Mouse (Mus musculus): ENCODE results near the gene Dock9.
"Not testable (repeated sequence)": the region's sequence is repeated elsewhere in the genome, so short reads cannot be mapped to it uniquely, and the experiment has no call there.

Dock9 gene

GRCm38 (mm10) chr14:121735678-121736077 is 62.0 kb downstream of the Dock9 start:
- DNase-seq (ENCODE audit: low spot score) = no peak

GRCm38 (mm10) chr14:121734217-121734616 is 63.4 kb downstream of the Dock9 start:
- no peak for DNase-seq (ENCODE audit: low spot score)

- DNase-seq (ENCODE audit: low spot score) = no peak
Observed at GRCm38 (mm10) chr14:121733694-121734093, 63.9 kb downstream of the Dock9 start.

- DNase-seq (ENCODE audit: low spot score) = no peak
Observed at GRCm38 (mm10) chr14:121732196-121732595, 65.4 kb downstream of the Dock9 start.

GRCm38 (mm10) chr14:121731688-121732168 is 65.9 kb downstream of the Dock9 start:
- DNase-seq (ENCODE audit: low spot score) = no peak

GRCm38 (mm10) chr14:121730966-121731365 is 66.7 kb downstream of the Dock9 start:
- no peak for DNase-seq (ENCODE audit: low spot score)

- DNase-seq (ENCODE audit: low spot score) = no peak
Observed at GRCm38 (mm10) chr14:121727996-121728395, 69.6 kb downstream of the Dock9 start.

- DNase-seq (ENCODE audit: low spot score) = no peak
Observed at GRCm38 (mm10) chr14:121724501-121724900, 73.1 kb downstream of the Dock9 start.

GRCm38 (mm10) chr14:121722774-121723173 is 74.9 kb downstream of the Dock9 start:
- DNase-seq (ENCODE audit: low spot score) = no peak

- DNase-seq (ENCODE audit: low spot score) = no peak
Observed at GRCm38 (mm10) chr14:121721431-121721830, 76.2 kb downstream of the Dock9 start.

- no peak for DNase-seq (ENCODE audit: low spot score)
Observed at GRCm38 (mm10) chr14:121719638-121720601, 77.7 kb downstream of the Dock9 start.

- DNase-seq (ENCODE audit: low spot score) = not testable (repeated sequence)
Observed at GRCm38 (mm10) chr14:121714799-121715198, 82.8 kb downstream of the Dock9 start.

- no peak for DNase-seq (ENCODE audit: low spot score)
Observed at GRCm38 (mm10) chr14:121714268-121714667, 83.4 kb downstream of the Dock9 start.

GRCm38 (mm10) chr14:121713830-121714197 is 83.8 kb downstream of the Dock9 start:
- no peak for DNase-seq (ENCODE audit: low spot score)

- no peak for DNase-seq (ENCODE audit: low spot score)
Observed at GRCm38 (mm10) chr14:121713166-121713829, 84.3 kb downstream of the Dock9 start.

- no peak for DNase-seq (ENCODE audit: low spot score)
Observed at GRCm38 (mm10) chr14:121711089-121711826, 86.4 kb downstream of the Dock9 start.

- no peak for DNase-seq (ENCODE audit: low spot score)
Observed at GRCm38 (mm10) chr14:121710130-121710529, 87.5 kb downstream of the Dock9 start.

- DNase-seq (ENCODE audit: low spot score) = no peak
Observed at GRCm38 (mm10) chr14:121708244-121708643, 89.4 kb downstream of the Dock9 start.

- no peak for DNase-seq (ENCODE audit: low spot score)
Observed at GRCm38 (mm10) chr14:121706482-121706901, 91.1 kb downstream of the Dock9 start.

- no peak for DNase-seq (ENCODE audit: low spot score)
Observed at GRCm38 (mm10) chr14:121705644-121706043, 92.0 kb downstream of the Dock9 start.

- no peak for DNase-seq (ENCODE audit: low spot score)
Observed at GRCm38 (mm10) chr14:121702534-121702933, 95.1 kb downstream of the Dock9 start.

GRCm38 (mm10) chr14:121700013-121700412 is 97.6 kb downstream of the Dock9 start:
- no peak for DNase-seq (ENCODE audit: low spot score)

Measured in urinary bladder, postnatal 10 days (tissue).